Mouse (Mus musculus) MEL-GATA-1-ER (cell line): ENCODE measurements at regions not wholly inside any gene's neighbourhood (a gene's known extent, or its start where the extent isn't known, plus 50 kb on each side); places are given as distances from the start of the nearest gene placed in this dataset.

Experiments used
- DNase-seq: peaks from one replicate; pipeline ENCODE4 v3.0.0-alpha.2; 2012; ENCODE audit warnings: low read depth; ENCODE audit errors: extremely low read depth

DNA sequence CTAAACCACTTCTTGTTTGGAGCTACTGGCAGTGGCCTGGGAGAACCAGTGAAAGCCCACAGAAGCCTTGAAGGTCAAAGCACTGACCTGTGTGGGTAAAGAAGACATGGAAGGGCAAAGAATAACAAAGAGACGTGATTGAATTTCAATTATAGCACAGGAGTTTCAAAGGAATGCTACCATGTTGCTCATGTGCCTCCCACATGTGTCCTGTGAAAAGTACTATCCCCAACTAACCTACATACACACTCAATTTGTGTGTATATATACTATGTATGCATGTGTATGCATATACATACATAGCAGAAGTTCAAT lies 110.0 kb downstream of the Ccdc71l start:
- no peak for DNase-seq

- peak; percentile 71 for DNase-seq
Measured at GRCm38 (mm10) chr12:32489415-32490139, 111.1 kb downstream of the Ccdc71l start.

- DNase-seq: no peak
Measured at GRCm38 (mm10) chr12:32504196-32504595, 125.7 kb downstream of the Ccdc71l start.

GRCm38 (mm10) chr12:32508671-32509070 lies 130.2 kb downstream of the Ccdc71l start:
- DNase-seq: no peak

GRCm38 (mm10) chr12:32525586-32525985 lies 147.1 kb downstream of the Ccdc71l start:
- no peak for DNase-seq

DNA sequence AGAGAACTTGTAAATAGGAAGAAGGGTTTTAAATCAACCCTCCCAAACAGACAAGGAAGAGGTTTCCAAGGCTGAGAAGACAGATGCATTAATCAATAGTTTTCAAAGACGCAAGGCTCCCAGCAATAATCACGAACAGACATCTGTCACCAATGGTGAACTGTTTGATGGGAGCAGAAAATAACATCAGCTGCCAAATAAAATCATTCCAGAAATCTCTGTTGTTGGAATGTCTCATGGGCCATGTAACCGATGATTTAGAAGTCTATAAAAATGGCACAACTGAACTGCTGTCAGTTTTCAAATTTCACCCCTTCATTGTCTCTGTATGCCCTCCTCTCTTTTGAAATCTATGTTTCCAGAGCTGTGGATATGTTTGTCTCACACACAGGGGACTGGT lies 152.7 kb downstream of the Ccdc71l start:
- no peak for DNase-seq

DNA sequence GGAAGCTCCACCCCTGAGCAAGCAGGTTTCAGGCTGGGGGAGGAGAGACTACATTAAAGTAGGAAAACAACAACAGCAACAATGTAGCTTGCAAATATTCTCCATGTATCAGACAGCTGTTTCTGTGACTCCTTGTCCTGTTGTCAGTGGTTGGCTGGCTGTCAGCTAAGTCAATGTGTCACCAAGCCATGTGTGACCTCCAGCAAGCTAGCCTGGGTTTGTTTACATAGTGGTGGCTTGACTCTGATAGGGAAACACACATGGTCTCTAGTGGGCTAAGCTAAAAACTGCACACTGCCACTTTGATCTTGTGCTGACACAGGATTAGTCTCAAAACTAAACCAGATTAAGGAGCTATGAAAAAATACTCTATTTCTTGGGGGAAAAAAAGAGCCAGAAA lies 155.1 kb downstream of the Ccdc71l start:
- no peak for DNase-seq

DNA sequence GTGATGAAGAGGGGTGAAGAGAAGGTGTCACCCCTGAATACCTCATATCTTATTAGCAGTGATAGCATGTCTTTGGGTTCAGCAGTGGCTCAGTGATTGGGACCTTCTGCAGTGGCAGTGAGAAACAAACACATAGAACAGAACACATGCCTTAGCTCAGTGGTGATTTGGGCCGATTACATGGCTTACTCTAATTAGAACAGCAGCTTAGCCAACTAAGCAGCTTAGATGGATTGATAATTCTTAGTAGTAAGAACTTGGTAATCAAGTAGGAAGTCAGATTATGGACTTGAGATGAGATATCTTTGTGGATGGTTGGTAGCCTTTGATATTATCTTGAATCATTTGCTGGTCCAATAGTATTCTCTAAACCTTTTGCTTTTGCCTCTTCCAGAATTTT lies 167.0 kb downstream of the Ccdc71l start:
- no peak for DNase-seq

- DNase-seq: no peak
Measured at GRCm38 (mm10) chr12:32546356-32546755, 167.9 kb downstream of the Ccdc71l start.

DNA sequence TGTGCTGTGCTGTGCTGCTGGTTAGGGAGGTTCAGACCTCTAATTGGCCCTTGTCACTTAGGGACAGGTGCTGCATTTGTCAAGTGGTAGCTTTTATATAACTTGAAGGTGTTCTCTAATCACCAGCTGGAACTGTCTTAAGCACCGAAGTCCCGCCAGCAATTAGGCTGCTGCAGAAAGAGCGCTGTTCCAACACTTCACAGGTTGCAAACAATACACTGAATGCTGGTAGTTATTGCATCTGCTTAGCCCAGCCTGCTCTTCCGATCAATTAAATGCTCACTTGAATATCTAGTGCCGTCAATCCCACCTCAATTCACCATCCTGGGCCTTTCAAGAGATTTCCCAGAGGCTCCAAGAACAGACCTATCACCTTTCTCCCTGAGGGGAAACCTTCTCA lies 175.3 kb downstream of the Ccdc71l start:
- DNase-seq: no peak

GRCm38 (mm10) chr12:32567777-32568176 lies 189.3 kb downstream of the Ccdc71l start:
- DNase-seq: no peak

GRCm38 (mm10) chr12:32581304-32581703 lies 202.8 kb downstream of the Ccdc71l start:
- DNase-seq: no peak

GRCm38 (mm10) chr12:32602131-32602815 lies 217.1 kb upstream of the Nampt start:
- DNase-seq: no peak

GRCm38 (mm10) chr12:32605353-32605752 lies 214.0 kb upstream of the Nampt start:
- no peak for DNase-seq

GRCm38 (mm10) chr12:32615000-32615399 lies 204.3 kb upstream of the Nampt start:
- DNase-seq: no peak

DNA sequence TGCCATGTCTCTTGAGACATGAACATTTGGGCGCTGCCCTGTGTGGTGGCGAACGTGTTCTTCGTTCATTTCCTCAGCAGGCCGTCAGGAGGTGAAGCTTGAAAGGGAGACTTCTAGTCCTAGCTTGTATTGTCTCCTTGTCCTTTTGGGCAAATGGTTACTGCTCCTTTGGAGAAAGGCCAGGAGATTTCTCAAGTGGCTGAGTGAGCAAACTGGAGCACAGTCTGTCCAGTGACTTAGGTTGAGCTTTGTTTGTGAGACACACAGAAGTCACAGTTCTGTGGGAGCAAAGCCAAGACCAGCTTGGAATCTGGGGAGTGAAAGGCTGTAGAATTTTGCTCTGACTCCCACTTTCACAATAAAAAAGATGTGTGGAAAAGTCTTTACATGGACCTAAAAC lies 203.3 kb upstream of the Nampt start:
- no peak for DNase-seq

DNA sequence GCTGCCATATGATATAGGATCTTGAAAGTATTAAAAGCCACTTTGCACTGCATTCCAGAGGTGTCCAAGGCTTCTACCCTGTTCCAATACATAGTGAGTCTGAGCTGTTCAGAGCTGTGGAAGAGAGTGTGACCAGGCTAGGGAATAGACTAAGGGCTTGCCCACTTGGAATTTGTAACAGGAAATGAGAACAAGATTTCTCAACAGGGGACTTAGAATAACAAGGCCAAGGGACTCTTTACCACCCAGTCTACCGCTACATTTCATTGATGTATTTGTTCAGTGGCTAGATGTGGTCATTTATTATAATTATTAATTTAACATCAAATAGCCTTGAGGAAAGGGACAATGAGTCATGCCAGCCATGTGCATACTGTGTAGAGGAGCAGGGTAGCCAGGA lies 202.3 kb upstream of the Nampt start:
- DNase-seq: no peak

- DNase-seq: no peak
Measured at GRCm38 (mm10) chr12:32619830-32620229, 199.5 kb upstream of the Nampt start.

- no peak for DNase-seq
Measured at GRCm38 (mm10) chr12:32621739-32622138, 197.6 kb upstream of the Nampt start.

DNA sequence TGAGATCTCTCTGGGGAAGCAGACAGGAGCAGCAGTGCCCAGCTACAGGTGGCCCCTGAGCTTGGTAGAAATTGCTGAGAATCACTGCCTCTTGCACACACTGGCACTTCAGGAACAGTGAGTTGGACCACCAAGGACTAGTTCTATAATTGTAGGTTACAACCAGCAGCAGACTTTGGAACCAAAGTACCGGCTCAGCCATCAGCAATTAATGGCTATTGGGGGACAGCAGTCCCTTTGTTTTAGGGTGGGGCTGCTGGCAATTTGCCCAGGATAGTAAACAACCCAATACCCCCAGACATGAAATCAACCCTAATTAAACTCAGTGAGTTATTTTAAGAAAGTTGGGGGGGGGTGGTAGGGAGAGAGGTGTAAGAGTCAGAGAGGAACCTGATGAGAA lies 190.8 kb upstream of the Nampt start:
- DNase-seq: no peak

GRCm38 (mm10) chr12:32632935-32633334 lies 186.4 kb upstream of the Nampt start:
- no peak for DNase-seq

DNA sequence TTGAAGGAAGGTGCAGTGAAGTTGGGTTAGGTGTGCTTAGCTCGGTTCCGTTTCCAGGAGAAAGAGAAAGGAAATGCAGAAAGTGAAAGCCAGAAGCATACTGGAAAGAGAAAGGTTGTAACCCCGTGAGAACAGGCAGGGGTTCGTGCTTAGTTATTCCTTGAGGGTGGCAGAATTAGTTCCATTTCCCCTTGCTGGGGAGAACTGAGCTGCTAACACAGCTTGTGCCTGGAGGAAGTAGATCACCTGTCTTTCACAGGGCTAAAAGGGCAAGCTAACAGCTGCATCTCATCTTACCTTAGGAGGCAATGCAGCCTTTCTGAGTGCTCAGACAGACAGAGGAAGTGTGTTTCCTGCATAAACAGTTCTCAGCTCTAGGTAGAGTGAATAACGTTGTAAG lies 184.3 kb upstream of the Nampt start:
- no peak for DNase-seq

DNA sequence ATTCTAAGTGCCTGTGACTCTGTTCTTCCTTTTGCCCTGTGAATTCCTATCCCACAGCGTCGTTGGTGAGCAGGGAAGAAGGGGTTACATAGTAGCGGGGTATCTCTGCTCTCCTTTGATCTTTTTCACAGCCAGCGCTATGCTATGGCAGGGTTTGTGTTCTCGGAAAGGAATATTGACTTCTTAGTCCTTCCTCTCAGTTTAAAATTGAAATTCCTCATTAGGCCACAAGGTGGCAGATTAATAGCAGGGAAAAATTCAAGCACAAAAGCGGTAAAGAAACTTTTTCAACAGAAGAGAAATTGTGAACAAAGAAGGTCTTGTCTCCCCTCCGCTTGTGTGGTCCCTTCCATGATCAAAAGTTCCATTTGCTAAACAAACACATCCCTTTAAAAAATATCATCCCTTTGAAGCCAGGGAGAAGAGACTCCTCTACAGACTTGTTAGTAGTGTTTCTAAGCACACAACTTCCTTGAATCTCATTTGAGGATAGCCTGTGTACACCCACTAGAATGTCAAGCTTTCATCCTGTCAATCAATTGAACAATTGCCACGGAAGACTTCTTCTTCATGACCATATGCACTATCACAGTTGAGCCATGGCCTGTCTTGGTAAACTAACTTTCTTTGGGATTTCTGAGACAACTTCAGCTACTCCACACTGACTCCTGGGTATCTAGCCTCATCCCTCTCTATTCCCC lies 181.8 kb upstream of the Nampt start:
- DNase-seq: peak; percentile 32
